Mouse (Mus musculus): ENCODE data around the gene Mrpl51. TPM values are rescaled to one million over a fixed set of nuclear protein-coding genes. Genes with fewer than 3 reads are reported as not detected.
A peak's percentile ranks its signal among the peaks of the same experiment; 100 is the strongest.
"Not testable (repeated sequence)": the region's sequence is repeated elsewhere in the genome, so short reads cannot be mapped to it uniquely, and the experiment has no call there.

Mrpl51 gene
- polyA plus RNA-seq, 1 experiment from 2014 or later = 191 TPM

DNA sequence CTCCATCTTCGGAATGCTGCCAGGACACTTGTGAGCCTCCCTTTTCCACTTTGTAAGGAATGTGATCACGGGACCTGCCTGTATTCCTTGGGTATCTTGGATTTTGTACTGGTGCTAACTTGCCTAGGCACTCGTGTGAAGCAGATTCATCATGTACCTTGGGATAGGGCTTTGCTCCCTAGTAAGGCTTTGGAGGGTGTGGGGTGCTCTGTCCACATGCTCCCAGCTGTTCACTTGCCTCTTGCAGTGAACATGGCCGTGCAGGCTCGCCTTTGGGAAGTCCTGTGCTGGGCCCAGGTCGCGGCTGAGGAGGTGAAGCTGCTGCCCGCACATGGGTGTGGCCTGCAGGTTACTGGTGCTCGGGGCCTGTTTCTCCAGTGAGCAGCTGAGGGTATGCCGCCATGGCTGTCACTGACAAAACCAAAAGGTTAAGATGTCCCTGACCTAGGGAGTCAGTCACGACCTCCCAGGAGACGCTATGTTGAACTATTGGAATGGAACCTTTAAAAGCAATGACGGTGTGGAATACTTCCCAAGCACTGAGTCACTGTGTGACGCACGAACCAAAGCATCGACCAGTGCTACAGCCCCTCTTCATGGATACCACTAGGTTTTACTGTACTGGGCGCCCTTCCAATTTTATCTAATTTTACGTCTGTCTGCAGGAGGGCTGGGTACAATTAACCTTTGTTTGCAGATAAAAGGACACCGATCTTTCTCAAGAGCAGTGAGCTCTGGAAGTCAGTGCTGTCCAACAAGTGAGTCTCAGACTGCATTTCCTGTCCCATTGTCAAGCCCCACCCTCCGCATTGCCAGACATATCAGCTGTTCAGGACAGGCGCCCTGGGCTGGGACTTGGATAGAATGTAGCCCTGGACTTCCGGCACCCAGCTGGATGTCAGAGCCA is 30.5 kb upstream of the Mrpl51 start:
- Histone ChIP-seq H3K27ac (peak overlapping the region; percentile 24), H3K4me2 (replicated peaks) (no peak overlapping the region), H3K36me3 (peaks cover 47% of the 10 kb centered on the region), H3K27me3 (no peaks in the 10 kb centered on the region), H3K9me3 (no peaks in the 10 kb centered on the region), H3K9ac (no peak overlapping the region), H3K4me1 (peaks cover 24% of the 10 kb centered on the region), H3K4me3 (no peak overlapping the region)
- no peak for ATAC-seq (ENCODE audit: insufficient number of reproducible peaks, insufficient read depth, low FRiP score, low TSS enrichment)
- 17% methylated on average over 22 of the region's 22 CpGs for WGBS

DNA sequence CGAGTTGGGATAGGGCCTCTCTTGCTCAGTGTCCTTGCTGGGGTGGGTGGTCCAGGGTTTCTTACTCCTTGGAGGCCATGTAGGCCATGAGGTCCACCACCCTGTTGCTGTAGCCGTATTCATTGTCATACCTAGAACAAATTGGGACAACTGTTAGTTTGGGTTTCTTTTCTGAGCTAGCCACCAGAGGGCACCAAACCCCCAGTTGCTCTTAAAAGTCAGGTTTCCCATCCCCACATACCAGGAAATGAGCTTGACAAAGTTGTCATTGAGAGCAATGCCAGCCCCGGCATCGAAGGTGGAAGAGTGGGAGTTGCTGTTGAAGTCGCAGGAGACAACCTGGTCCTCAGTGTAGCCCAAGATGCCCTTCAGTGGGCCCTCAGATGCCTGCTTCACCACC is 29.6 kb upstream of the Mrpl51 start:
- H3K4me1 ChIP-seq = peaks cover 32% of the 10 kb centered on the region
- H3K27ac ChIP-seq; H3K9me3 ChIP-seq; ATAC-seq (ENCODE audit: insufficient number of reproducible peaks, insufficient read depth, low FRiP score, low TSS enrichment); H3K4me2 ChIP-seq (replicated peaks); H3K9ac ChIP-seq; H3K27me3 ChIP-seq; H3K4me3 ChIP-seq: not testable (repeated sequence)
- peaks cover 47% of the 10 kb centered on the region for H3K36me3 ChIP-seq
- WGBS = 15% methylated on average over 4 of the region's 5 CpGs

DNA sequence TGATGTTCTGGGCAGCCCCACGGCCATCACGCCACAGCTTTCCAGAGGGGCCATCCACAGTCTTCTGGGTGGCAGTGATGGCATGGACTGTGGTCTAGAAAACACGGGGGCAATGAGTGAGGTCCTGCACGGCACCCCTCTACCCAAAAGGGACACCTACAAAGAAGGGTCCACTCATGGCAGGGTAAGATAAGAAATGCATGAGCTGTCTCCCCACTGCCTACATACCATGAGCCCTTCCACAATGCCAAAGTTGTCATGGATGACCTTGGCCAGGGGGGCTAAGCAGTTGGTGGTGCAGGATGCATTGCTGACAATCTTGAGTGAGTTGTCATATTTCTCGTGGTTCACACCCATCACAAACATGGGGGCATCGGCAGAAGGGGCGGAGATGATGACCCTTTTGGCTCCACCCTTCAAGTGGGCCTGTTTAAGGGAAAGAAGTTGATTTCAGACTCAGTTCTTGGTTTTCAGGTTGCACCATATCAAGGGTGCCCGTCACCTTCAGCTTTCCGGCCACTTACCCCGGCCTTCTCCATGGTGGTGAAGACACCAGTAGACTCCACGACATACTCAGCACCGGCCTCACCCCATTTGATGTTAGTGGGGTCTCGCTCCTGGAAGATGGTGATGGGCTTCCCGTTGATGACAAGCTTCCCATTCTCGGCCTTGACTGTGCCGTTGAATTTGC is 28.8 kb upstream of the Mrpl51 start:
- not testable (repeated sequence) for H3K27ac ChIP-seq; H3K4me3 ChIP-seq; H3K27me3 ChIP-seq; H3K9ac ChIP-seq; ATAC-seq (ENCODE audit: insufficient number of reproducible peaks, insufficient read depth, low FRiP score, low TSS enrichment); H3K9me3 ChIP-seq; H3K4me2 ChIP-seq (replicated peaks)
- Histone ChIP-seq H3K4me1 (peaks cover 40% of the 10 kb centered on the region), H3K36me3 (peaks cover 48% of the 10 kb centered on the region)
- 75% methylated on average over 13 of the region's 16 CpGs for WGBS

DNA sequence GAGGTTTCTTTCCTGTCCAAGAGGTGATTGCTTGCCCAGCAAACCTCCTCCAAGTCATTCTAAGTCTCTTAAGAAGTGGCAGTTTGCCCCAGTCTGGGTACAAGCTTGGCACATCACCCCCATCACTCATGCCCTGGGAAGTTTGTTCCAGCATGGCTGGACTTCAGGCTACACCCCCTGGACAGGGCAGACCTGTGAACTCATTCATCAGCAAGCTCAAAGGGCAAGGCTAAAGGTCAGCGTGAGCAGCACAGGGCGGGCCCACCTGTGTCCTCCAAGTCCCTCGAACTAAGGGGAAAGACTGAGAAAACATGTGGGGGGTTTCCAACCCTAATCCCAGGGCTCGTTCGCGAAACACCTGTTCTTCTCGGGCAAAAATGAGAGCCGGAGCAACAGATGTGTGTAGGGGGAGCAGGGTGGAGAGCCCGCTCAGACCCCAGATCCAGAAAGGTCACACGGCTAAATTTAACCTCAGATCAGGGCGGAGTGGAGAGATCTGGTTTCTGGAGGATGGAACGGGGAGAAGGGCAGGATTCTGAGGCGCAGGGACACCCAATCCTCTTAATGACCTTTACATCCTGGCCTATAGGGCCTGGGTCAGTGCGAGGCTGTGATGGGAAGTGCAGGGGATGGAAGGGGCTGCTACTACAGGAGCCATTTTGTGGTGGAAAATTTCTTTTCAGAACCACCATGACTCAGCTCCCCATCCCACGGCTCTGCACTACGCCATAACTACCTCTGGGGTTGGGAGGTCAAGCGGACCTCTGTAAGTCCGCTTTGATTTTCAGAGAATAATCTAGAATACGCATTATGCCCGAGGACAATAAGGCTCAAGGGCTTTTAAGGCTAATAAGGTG is 27.6 kb upstream of the Mrpl51 start:
- no peaks in the 10 kb centered on the region for H3K9me3 ChIP-seq
- H3K4me3 ChIP-seq = peak overlapping the region; percentile 89
- no peak for ATAC-seq (ENCODE audit: insufficient number of reproducible peaks, insufficient read depth, low FRiP score, low TSS enrichment)
- WGBS = 3% methylated on average over 20 of the region's 20 CpGs
- peak overlapping the region; percentile 99 for H3K9ac ChIP-seq
- H3K36me3 ChIP-seq = peaks cover 50% of the 10 kb centered on the region
- peaks cover 46% of the 10 kb centered on the region for H3K4me1 ChIP-seq
- peak overlapping the region; percentile 88 for H3K4me2 ChIP-seq (replicated peaks)
- peak overlapping the region; percentile 91 for H3K27ac ChIP-seq
- no peaks in the 10 kb centered on the region for H3K27me3 ChIP-seq

DNA sequence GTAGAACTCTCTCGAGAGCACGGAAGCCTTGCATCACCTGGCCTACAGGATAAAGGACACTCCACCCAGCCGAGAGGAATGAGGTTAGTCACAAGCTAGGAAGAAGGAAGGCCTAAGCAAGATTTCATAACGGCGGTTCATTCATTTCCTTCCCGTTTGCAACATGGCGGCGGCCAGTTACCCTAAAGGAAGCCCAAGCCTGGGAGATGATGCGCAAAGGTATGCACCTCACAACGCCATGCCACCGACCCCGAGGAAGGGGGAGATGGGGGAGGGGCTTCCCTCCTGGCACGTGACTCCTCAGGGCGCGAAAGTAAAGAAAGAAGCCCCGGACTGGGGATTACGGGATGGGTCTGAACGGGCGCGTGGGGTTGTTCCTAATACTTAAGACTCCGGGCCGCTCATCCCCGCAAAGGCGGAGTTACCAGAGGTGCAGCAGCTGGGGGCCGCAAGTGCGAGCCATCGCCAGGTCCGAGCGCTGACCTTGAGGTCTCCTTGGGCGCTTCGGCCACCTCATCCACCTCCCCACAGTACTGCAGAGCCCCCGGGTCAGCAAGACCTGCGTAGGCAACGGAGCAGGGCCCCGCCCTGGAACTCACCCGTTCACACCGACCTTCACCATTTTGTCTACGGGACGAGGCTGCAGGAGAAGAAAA is 26.8 kb upstream of the Mrpl51 start:
- H3K4me3 ChIP-seq = peak overlapping the region; percentile 89
- H3K9ac ChIP-seq = peak overlapping the region; percentile 99
- WGBS = under 1% methylated on average over 39 of the region's 39 CpGs
- H3K9me3 ChIP-seq = no peaks in the 10 kb centered on the region
- H3K27me3 ChIP-seq = no peaks in the 10 kb centered on the region
- H3K36me3 ChIP-seq = peaks cover 50% of the 10 kb centered on the region
- peak overlapping the region; percentile 88 for H3K4me2 ChIP-seq (replicated peaks)
- peak; percentile 13 for ATAC-seq (ENCODE audit: insufficient number of reproducible peaks, insufficient read depth, low FRiP score, low TSS enrichment)
- H3K27ac ChIP-seq = peak overlapping the region; percentile 91
- H3K4me1 ChIP-seq = peaks cover 46% of the 10 kb centered on the region

DNA sequence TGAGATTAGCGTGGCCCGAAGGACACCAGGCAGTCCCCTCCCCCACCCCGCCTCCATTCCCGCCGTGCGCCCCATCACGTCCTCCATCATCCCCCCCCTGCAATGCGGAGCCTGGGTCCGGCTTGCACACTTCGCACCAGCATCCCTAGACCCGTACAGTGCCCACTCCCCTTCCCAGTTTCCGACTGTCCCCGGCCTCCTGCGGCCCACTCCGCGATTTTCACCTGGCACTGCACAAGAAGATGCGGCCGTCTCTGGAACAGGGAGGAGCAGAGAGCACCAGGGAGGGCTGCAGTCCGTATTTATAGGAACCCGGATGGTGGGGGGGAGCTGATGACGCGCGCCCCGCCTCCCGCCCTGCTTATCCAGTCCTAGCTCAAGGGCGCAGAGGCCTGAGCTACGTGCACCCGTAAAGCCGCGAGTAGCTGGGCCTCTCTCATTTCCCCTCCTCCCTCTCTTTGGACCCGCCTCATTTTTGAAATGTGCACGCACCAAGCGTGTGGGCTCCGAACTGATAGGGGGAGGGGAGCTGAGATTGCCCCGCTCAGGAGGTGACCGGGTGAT is 26.2 kb upstream of the Mrpl51 start:
- WGBS = under 1% methylated on average over 36 of the region's 36 CpGs
- Histone ChIP-seq H3K36me3 (peaks cover 55% of the 10 kb centered on the region), H3K27me3 (no peaks in the 10 kb centered on the region), H3K9me3 (no peaks in the 10 kb centered on the region), H3K4me1 (peaks cover 46% of the 10 kb centered on the region), H3K27ac (peak overlapping the region; percentile 91), H3K4me3 (peak overlapping the region; percentile 89), H3K4me2 (replicated peaks) (peak overlapping the region; percentile 88), H3K9ac (peak overlapping the region; percentile 99)
- peak; percentile 91 for ATAC-seq (ENCODE audit: insufficient number of reproducible peaks, insufficient read depth, low FRiP score, low TSS enrichment)

DNA sequence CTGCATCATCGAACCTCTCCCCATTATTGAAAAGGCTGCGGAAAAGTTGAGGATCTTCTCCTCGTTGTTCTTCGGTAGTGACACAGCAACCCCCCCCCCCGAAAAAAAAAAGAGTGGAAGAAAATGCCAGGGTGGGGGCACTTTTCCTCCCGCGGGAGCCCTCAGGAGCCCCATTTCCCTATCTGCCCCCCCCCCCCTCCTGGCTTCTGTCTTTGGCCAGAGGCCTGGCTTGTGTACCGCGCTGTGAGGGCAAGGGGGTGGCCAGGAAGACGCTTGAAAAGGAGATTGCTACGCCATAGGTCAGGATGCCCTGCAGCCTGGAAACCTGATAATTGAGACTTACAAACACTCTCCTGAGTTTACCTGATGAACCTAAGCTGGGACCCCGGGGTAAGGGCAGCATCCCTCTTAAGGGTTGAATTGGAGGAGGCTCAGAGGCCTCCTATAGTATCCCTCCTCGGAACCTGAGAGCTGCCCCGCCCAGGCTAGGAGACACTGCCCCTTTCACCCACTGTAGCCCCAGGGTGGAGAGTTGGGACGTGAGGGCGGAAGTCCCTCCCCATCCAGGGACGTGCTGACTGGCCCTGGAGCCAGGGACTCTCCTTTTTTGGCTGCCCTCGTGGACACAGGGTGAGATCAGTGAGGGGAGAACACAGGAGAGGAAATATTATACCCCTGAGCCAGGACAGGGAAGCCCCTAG is 25.4 kb upstream of the Mrpl51 start, which contains the start of gene Gapdh:
Gene Gapdh (minus strand): TSS at position 417 of the 701 bp plus-strand sequence.
- Histone ChIP-seq H3K4me1 (peaks cover 42% of the 10 kb centered on the region), H3K4me3 (peak within 1 kb of the TSS; percentile 89), H3K27ac (peak within 1 kb of the TSS; percentile 91), H3K9ac (peak within 1 kb of the TSS; percentile 99), H3K36me3 (peaks cover 55% of the 10 kb centered on the region), H3K4me2 (replicated peaks) (peak within 1 kb of the TSS; percentile 88), H3K9me3 (no peaks in the 10 kb centered on the region), H3K27me3 (no peaks in the 10 kb centered on the region)
- WGBS = under 1% methylated on average over 18 of the region's 18 CpGs
- peak; percentile 24; the same call in 1 of the 2 replicates for ATAC-seq (ENCODE audit: insufficient number of reproducible peaks, insufficient read depth, low FRiP score, low TSS enrichment)

DNA sequence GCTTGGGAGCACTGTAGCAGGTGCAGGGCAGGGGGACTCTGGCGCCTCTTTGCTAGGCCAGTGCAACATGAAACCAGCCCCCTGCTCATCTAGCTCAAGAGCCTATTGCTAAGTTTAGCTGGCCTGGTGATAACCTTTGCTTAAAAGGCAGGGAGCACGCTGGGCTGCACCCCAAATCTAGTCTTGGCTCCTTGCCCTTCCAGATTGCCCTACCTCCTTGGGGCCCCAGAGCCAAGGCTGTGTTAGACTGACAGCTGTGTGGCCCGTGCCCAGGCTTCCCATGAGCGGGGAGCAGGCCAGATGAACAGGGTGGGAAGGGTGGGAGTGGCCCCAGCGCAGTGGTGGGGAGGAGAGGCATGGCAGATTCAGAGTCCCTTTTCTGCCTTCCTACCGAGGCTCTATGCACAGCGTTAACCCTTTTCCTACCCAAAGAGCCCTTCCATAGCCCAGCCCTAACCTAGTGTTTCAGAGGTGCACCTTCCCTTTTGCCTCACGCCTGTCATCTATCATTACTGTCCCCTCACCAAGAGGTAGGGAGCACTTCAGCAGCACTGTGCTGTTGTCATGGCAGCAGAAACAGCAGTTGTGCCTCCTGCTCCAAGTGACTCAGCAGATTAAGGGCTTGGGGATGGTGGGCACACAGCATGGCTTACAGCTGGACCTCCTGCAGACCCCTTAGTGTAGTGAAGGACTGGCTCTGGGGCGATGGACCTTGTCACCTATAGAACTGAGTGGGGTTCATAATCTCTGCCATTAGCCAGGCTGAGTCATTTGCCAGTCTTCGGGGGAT is 24.5 kb upstream of the Mrpl51 start:
- Histone ChIP-seq H3K9ac (peak overlapping the region; percentile 47), H3K4me1 (peaks cover 38% of the 10 kb centered on the region), H3K4me2 (replicated peaks) (peak overlapping the region; percentile 56), H3K9me3 (no peaks in the 10 kb centered on the region), H3K27ac (peak overlapping the region; percentile 91), H3K36me3 (peaks cover 59% of the 10 kb centered on the region), H3K4me3 (peak overlapping the region; percentile 89), H3K27me3 (no peaks in the 10 kb centered on the region)
- ATAC-seq (ENCODE audit: insufficient number of reproducible peaks, insufficient read depth, low FRiP score, low TSS enrichment) = peak; percentile 3; the same call in 1 of the 2 replicates
- 21% methylated on average over 10 of the region's 10 CpGs for WGBS

DNA sequence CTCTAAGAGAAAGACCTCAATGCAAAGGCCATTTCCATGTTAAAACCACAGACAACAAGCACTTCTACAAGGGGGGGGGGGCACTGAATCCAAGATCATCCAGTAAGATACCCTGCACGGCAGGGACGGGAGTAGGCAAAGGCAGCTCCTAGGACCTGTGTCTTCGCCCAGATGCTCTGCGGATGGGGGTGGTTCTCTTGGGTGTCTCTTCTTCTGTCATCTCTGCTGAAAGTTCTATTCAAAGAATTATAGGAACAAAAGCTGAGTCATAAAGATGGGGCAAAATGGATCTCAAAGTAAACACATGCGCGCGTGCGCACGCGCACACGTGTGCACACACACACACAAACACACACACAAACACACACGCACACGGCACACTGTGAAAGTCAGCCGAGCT is 23.5 kb upstream of the Mrpl51 start:
- H3K4me3 ChIP-seq = no peak overlapping the region
- H3K9me3 ChIP-seq = no peaks in the 10 kb centered on the region
- no peak overlapping the region; the same call in 1 of the 2 replicates for H3K9ac ChIP-seq
- no peak for ATAC-seq (ENCODE audit: insufficient number of reproducible peaks, insufficient read depth, low FRiP score, low TSS enrichment)
- H3K4me2 ChIP-seq (replicated peaks) = no peak overlapping the region
- peaks cover 34% of the 10 kb centered on the region for H3K4me1 ChIP-seq
- WGBS = 92% methylated on average over 14 of the region's 14 CpGs
- H3K27ac ChIP-seq = no peak overlapping the region
- H3K27me3 ChIP-seq = no peaks in the 10 kb centered on the region
- H3K36me3 ChIP-seq = peaks cover 67% of the 10 kb centered on the region

DNA sequence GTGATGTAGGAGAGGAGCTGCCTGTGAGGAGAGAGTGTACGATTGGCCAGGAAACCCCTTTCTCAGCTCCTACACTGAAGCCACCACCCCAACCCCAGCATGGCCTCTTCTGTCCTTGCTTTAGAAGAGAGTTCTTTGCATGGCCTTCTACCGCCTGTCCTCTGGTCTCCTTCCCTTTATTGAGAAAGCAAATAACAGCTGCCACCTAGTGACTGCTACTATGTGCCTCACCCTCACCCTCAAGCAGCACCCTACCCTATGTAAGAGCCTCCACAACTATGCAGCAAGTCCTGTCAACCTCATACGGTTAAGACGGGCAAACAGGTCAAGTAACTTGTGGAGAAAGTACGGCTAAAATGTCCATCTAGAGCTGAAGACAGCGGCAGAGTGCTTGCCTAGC is 21.4 kb upstream of the Mrpl51 start:
- Histone ChIP-seq H3K4me3 (no peak overlapping the region), H3K27ac (no peak overlapping the region), H3K9ac (no peak overlapping the region), H3K36me3 (peaks cover 80% of the 10 kb centered on the region), H3K4me1 (peaks cover 23% of the 10 kb centered on the region), H3K27me3 (no peaks in the 10 kb centered on the region), H3K4me2 (replicated peaks) (no peak overlapping the region), H3K9me3 (no peaks in the 10 kb centered on the region)
- ATAC-seq (ENCODE audit: insufficient number of reproducible peaks, insufficient read depth, low FRiP score, low TSS enrichment) = no peak
- WGBS = 89% methylated on average over 6 of the region's 6 CpGs
